Mouse (Mus musculus) liver, adult 2 months (tissue): ENCODE measurements around the gene Sdc3. TPM values are rescaled to one million over a fixed set of nuclear protein-coding genes. Genes with fewer than 3 reads are reported as not detected.
A peak's percentile ranks its signal among the peaks of the same experiment; 100 is the strongest.

Experiments used
- DNase-seq: peaks from one replicate; pipeline ENCODE4 v3.0.0-alpha.2; 2011; ENCODE audit warnings: low read depth, low spot score; ENCODE audit errors: extremely low read depth
- H3K27ac ChIP-seq: fragments of 200-500 bp; replicated peaks from 2 replicates; pipeline ENCODE4 v1.5.1; 2012; ENCODE audit warnings: low read depth, mild to moderate bottlenecking, control low read depth, inconsistent platforms, low read length; ENCODE audit not compliant: insufficient read depth
- H3K27me3 ChIP-seq: fragments of 200-500 bp; 2 replicates; pipeline ENCODE4 v1.6.1; 2012; ENCODE audit warnings: mild to moderate bottlenecking, moderate library complexity, low read length, inconsistent platforms; ENCODE audit not compliant: control insufficient read depth, insufficient read depth
- H3K36me3 ChIP-seq: fragments of 200-500 bp; 2 replicates; pipeline ENCODE4 v1.6.1; 2012; ENCODE audit warnings: low read length, inconsistent platforms; ENCODE audit not compliant: control insufficient read depth, insufficient read depth
- H3K4me1 ChIP-seq: fragments of 200-500 bp; 2 replicates; pipeline ENCODE4 v1.6.1; 2011; ENCODE audit warnings: low read length; ENCODE audit not compliant: control insufficient read depth, insufficient read depth
- H3K4me3 ChIP-seq: fragments of 200-500 bp; 2 replicates; pipeline ENCODE4 v1.5.1; 2011; ENCODE audit warnings: low read depth, mild to moderate bottlenecking, control low read depth, low read length, moderate library complexity; ENCODE audit not compliant: insufficient read depth
- H3K79me2 ChIP-seq: fragments of 200-500 bp; 2 replicates; pipeline ENCODE4 v1.6.1; 2012; ENCODE audit warnings: inconsistent platforms, mild to moderate bottlenecking, low read length, moderate library complexity; ENCODE audit not compliant: control insufficient read depth, insufficient read depth
- H3K9ac ChIP-seq: fragments of 200-500 bp; 2 replicates; pipeline ENCODE4 v1.6.1; 2012; ENCODE audit warnings: low read depth, mild to moderate bottlenecking, control low read depth, inconsistent platforms, low read length
- CTCF ChIP-seq: fragments of 200-500 bp; IDR thresholded peaks from 2 replicates; pipeline ENCODE4 v1.5.1; 2011; ENCODE audit warnings: low read depth, low read length, control low read depth
- POLR2A ChIP-seq: fragments of 200-500 bp; IDR thresholded peaks from 2 replicates; pipeline ENCODE4 v1.6.1; 2011; ENCODE audit warnings: low read length, control low read depth; ENCODE audit not compliant: insufficient read depth; ENCODE audit errors: extremely low read depth
- WGBS: fragments of 180-500 bp; shearing (Covaris S2); methylation state at CpG from one replicate; pipeline ENCODE4 v1.1.7; 2018; 5-methylcytosine and 5-hydroxymethylcytosine counted together
- polyA plus RNA-seq: library from polyadenylated mRNA; depleted of rRNA; stranded (reverse); fragments of >200 nt; gene quantifications from 2 replicates; pipeline ENCODE4 v1.2.3, GENCODE M21; 2012; rRNA removed
- total RNA-seq: library from RNA; depleted of rRNA; stranded (reverse); fragments of >200 nt; gene quantifications from 2 replicates; pipeline ENCODE4 v1.2.3, GENCODE M21; 2014; rRNA removed

Gene Sdc3
- total RNA-seq: 11.1 and 18.1 TPM in 2 replicates
- 23.2 and 37.1 TPM in 2 replicates for polyA plus RNA-seq

- TF ChIP-seq POLR2A: no peak
- TF ChIP-seq CTCF: no peak
- H3K79me2 ChIP-seq: peaks cover 9% of the 10 kb centered on the region; the same call in 1 of the 2 replicates
- no peaks in the 10 kb centered on the region for H3K27me3 ChIP-seq
- no peaks in the 10 kb centered on the region for H3K36me3 ChIP-seq
- peaks cover 6% of the 10 kb centered on the region; the same call in 1 of the 2 replicates for H3K4me1 ChIP-seq
- peak within 1 kb of the TSS; percentile 61; the same call in 1 of the 2 replicates for H3K27ac ChIP-seq
- H3K4me3 ChIP-seq: peak within 1 kb of the TSS; percentile 87
- WGBS: 7% methylated on average over 98 of the region's 99 CpGs
- no peak for DNase-seq
- H3K9ac ChIP-seq: peak within 1 kb of the TSS; percentile 87
These were observed at the start of gene Sdc3 for GRCm38 (mm10) chr4:130792376-130793179. Gene Sdc3, plus strand, starts transcription at chr4:130792537.

GRCm38 (mm10) chr4:130744058-130744457, 48.3 kb upstream of the Sdc3 start:
- Histone ChIP-seq H3K36me3 (peaks cover 63% of the 10 kb centered on the region), H3K4me3 (no peak overlapping the region), H3K27ac (no peak overlapping the region), H3K4me1 (peaks cover 4% of the 10 kb centered on the region; the same call in 1 of the 2 replicates), H3K9ac (no peak overlapping the region), H3K27me3 (no peaks in the 10 kb centered on the region), H3K79me2 (peaks cover 21% of the 10 kb centered on the region; the same call in 1 of the 2 replicates)
- WGBS: 85% methylated on average over 4 of the region's 4 CpGs
- TF ChIP-seq POLR2A: no peak
- TF ChIP-seq CTCF: no peak
- DNase-seq: no peak

GRCm38 (mm10) chr4:130745561-130746306, 46.6 kb upstream of the Sdc3 start:
- Histone ChIP-seq H3K9ac (no peak overlapping the region), H3K27ac (peak overlapping the region; percentile 6; the same call in 1 of the 2 replicates), H3K36me3 (peaks cover 69% of the 10 kb centered on the region), H3K4me3 (no peak overlapping the region), H3K27me3 (no peaks in the 10 kb centered on the region), H3K79me2 (peaks cover 17% of the 10 kb centered on the region; the same call in 1 of the 2 replicates), H3K4me1 (peaks cover 9% of the 10 kb centered on the region)
- no peak for TF ChIP-seq CTCF
- TF ChIP-seq POLR2A: no peak
- DNase-seq: peak; percentile 90
- WGBS: 31% methylated on average over 5 of the region's 5 CpGs

GRCm38 (mm10) chr4:130749566-130749965, 42.8 kb upstream of the Sdc3 start:
- Histone ChIP-seq H3K4me3 (no peak overlapping the region), H3K79me2 (peaks cover 20% of the 10 kb centered on the region; the same call in 1 of the 2 replicates), H3K9ac (no peak overlapping the region), H3K27me3 (no peaks in the 10 kb centered on the region), H3K4me1 (peaks cover 11% of the 10 kb centered on the region), H3K36me3 (peaks cover 72% of the 10 kb centered on the region), H3K27ac (no peak overlapping the region; the same call in 1 of the 2 replicates)
- WGBS: 30% methylated on average over 7 of the region's 7 CpGs
- DNase-seq: peak; percentile 82
- TF ChIP-seq POLR2A: no peak
- TF ChIP-seq CTCF: no peak

GRCm38 (mm10) chr4:130751966-130752365, 40.4 kb upstream of the Sdc3 start:
- no peak overlapping the region for H3K27ac ChIP-seq
- no peak overlapping the region for H3K9ac ChIP-seq
- WGBS: 90% methylated on average over 2 of the region's 2 CpGs
- H3K4me3 ChIP-seq: no peak overlapping the region
- no peak for DNase-seq
- TF ChIP-seq POLR2A (no peak), CTCF (no peak)
- H3K79me2 ChIP-seq: peaks cover 22% of the 10 kb centered on the region; the same call in 1 of the 2 replicates
- no peaks in the 10 kb centered on the region for H3K27me3 ChIP-seq
- H3K36me3 ChIP-seq: peaks cover 68% of the 10 kb centered on the region
- H3K4me1 ChIP-seq: peaks cover 7% of the 10 kb centered on the region
